Mouse (Mus musculus) heart, embryonic 11.5 days (tissue): ENCODE results near the gene Emp2. TPM values are rescaled to one million over a fixed set of nuclear protein-coding genes. Genes with fewer than 3 reads are reported as not detected.
A peak's percentile ranks its signal among the peaks of the same experiment; 100 is the strongest.

ENCODE experiments used
- ATAC-seq: fragments of 200-750 bp; cut with Nextera tagmentation; replicated peaks from 2 replicates; pipeline ENCODE4 v1.8.0; 2017; ENCODE audit warnings: moderate library complexity; ENCODE audit not compliant: insufficient number of reproducible peaks, low FRiP score, low TSS enrichment
- H3K27ac ChIP-seq: fragments of 300-500 bp; sonication (generic); 2 replicates; pipeline ENCODE4 v1.5.1; 2014; ENCODE audit warnings: mild to moderate bottlenecking, low read depth, low read length
- H3K27me3 ChIP-seq: fragments of 300-500 bp; sonication (generic); 2 replicates; pipeline ENCODE4 v1.6.1; 2014; ENCODE audit warnings: mild to moderate bottlenecking, low read length, mixed read lengths; ENCODE audit not compliant: control insufficient read depth, insufficient read depth
- H3K36me3 ChIP-seq: fragments of 300-500 bp; sonication (generic); 2 replicates; pipeline ENCODE4 v1.6.1; 2014; ENCODE audit warnings: mild to moderate bottlenecking, low read length, moderate library complexity, mixed read lengths; ENCODE audit not compliant: control insufficient read depth, insufficient read depth
- H3K4me1 ChIP-seq: fragments of 300-500 bp; sonication (generic); 2 replicates; pipeline ENCODE4 v1.6.1; 2014; ENCODE audit warnings: low read length; ENCODE audit not compliant: control insufficient read depth, insufficient read depth
- H3K4me2 ChIP-seq: fragments of 300-500 bp; sonication (generic); 2 replicates; pipeline ENCODE4 v1.6.1; 2014; ENCODE audit warnings: mild to moderate bottlenecking, moderate library complexity
- H3K4me3 ChIP-seq: fragments of 300-500 bp; sonication (generic); 2 replicates; pipeline ENCODE4 v1.5.1; 2014; ENCODE audit warnings: low read depth, low read length
- H3K9ac ChIP-seq: fragments of 300-500 bp; sonication (generic); 2 replicates; pipeline ENCODE4 v1.6.1; 2014; ENCODE audit warnings: mild to moderate bottlenecking, low read depth, low read length, moderate library complexity
- H3K9me3 ChIP-seq: fragments of 300-500 bp; sonication (generic); replicated peaks from 2 replicates; pipeline ENCODE4 v1.6.1; 2016; ENCODE audit warnings: low read length; ENCODE audit not compliant: control insufficient read depth
- WGBS: fragments of 180-500 bp; shearing (Covaris S2); extraction: QIAGEN DNeasy Blood & Tissue Kit; methylation state at CpG from one replicate; pipeline ENCODE4 v1.1.7; 2014; ENCODE audit not compliant: insufficient replicate concordance; 5-methylcytosine and 5-hydroxymethylcytosine counted together
- polyA plus RNA-seq: library from polyadenylated mRNA; unstranded; fragments of >200 nt; fragmentation: Nextera tagmentation; extraction: Ambion mirVana; gene quantifications from 2 replicates; pipeline ENCODE4 v1.2.1, GENCODE M21; 2014

Emp2 gene
- polyA plus RNA-seq, 1 experiment from 2014 or later, result 21.9 TPM

DNA sequence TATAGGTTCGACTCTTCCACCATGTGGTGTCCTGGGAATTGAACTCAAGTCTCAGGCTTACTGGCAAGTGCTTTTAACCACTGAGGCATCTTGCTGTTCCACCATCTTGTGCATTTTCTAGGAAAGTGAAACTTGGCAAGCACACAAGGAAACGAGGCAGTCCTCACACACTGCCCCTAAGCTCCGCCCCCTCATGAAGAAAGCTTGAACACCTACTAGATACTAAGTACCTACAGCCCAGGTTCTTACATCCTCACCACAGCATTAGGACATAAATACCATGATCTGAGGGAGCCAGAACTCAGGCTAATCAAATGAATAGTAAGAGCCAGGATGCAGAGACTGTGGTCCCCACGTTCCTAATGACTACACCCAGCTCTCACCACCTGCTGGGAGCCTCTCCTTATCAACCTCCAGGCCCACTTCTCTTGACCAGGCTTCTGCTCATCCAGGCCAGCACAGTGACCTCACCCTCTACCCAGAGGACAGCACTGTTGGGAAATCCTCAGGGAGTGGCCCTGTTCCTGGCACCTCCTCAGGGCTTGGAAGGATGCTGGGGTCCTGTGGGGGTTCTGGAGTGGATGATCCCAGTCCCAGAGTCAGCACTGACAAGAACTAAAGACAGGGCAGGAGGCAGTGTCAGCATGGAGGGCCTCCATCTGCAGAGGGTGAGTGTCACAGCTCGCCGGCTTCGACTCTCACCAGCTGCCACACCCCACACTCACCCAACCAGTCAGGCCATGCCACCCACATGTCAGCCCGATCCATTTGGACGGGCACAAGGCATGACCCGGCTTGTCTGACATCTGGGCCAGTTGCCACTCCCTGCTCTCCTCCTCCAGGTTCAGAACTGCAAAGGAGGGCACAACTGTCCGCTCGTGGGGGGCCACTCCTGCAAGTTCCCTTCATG is 17.1 kb upstream of the Emp2 start:
- H3K9me3 ChIP-seq, result no peaks in the 10 kb centered on the region
- no peak overlapping the region for H3K9ac ChIP-seq
- H3K4me3 ChIP-seq, result no peak overlapping the region
- WGBS, result 70% methylated on average over 12 of the region's 12 CpGs
- H3K4me2 ChIP-seq, result no peak overlapping the region
- H3K27me3 ChIP-seq, result no peaks in the 10 kb centered on the region; the same call in 1 of the 2 replicates
- no peaks in the 10 kb centered on the region for H3K36me3 ChIP-seq
- H3K4me1 ChIP-seq, result no peaks in the 10 kb centered on the region; the same call in 1 of the 2 replicates
- H3K27ac ChIP-seq, result no peak overlapping the region
- no peak for ATAC-seq

DNA sequence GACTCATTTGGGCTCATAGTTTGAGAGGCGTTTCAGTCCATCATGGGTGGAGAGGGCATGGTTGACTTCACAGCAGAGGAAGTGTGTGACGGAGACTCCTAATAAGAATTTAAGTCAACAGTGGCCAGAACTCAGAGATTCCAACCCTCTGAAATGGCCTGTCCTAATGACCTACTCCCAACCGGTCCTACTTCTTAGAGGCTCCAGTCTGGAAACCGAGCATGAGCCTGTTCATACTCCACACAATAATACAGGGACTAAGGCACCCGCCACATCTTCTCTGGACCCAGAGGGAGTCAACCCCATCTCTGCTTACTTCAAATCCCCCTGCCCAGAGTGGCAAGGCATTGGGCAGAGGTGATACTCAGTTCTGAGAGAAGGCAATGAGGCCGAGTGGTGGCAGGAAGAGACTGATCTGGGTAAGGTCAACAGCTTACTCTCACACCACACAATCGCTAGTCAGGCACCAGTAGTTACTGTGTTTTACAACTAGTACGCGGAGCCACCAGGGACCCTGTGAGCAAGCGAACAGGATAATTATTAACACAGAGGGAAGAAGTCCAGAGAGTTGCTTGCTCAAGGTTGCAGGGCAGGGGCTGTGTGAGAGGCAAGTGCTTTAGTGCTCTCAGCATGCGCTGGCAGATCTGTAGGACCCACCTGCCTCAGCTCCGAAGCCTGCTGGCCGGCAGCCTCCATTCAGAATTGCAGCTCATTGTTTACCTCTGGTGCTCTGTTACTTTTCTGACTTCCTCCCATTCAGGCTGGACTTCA is 14.0 kb upstream of the Emp2 start:
- Histone ChIP-seq H3K27me3 (no peaks in the 10 kb centered on the region; the same call in 1 of the 2 replicates), H3K4me3 (no peak overlapping the region), H3K27ac (no peak overlapping the region), H3K9ac (no peak overlapping the region), H3K36me3 (no peaks in the 10 kb centered on the region), H3K4me2 (no peak overlapping the region), H3K4me1 (no peaks in the 10 kb centered on the region; the same call in 1 of the 2 replicates), H3K9me3 (no peaks in the 10 kb centered on the region)
- no peak for ATAC-seq
- 66% methylated on average over 13 of the region's 13 CpGs for WGBS

DNA sequence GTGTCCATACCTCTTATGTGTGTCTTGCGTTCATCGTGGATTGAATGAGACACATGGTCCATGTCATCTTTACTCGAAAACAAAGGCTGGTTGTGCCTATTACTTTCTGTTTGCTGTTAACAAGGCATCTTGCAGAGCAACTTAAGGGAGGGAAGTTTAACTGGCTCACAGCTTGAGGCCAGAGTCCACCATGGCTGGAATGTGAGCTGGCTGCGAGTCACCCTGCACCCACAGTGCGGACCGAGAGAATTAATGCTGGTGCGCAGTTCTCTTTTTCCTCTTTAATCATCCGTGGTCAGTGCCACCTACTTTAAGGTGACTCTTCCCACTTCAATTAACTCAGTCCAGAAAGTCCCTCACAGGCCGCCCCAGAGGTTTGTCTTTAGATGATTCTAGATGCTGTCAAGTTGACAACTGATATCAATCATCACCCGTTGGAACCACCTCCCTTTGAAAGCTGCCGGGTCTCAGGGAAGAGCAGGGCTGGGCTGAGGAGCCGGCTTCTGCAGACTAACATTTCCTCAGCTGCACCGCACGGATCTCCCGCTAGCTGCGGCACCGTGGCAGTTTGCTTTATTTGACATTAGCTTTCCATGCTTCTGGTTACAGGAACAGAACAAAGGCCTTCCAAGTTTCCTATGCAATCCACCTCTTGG is 6.3 kb upstream of the Emp2 start:
- WGBS, result 39% methylated on average over 17 of the region's 17 CpGs
- Histone ChIP-seq H3K36me3 (no peaks in the 10 kb centered on the region), H3K27me3 (no peaks in the 10 kb centered on the region), H3K4me3 (no peak overlapping the region), H3K4me2 (no peak overlapping the region), H3K9ac (no peak overlapping the region), H3K27ac (no peak overlapping the region), H3K4me1 (no peaks in the 10 kb centered on the region), H3K9me3 (no peaks in the 10 kb centered on the region)
- ATAC-seq, result no peak

DNA sequence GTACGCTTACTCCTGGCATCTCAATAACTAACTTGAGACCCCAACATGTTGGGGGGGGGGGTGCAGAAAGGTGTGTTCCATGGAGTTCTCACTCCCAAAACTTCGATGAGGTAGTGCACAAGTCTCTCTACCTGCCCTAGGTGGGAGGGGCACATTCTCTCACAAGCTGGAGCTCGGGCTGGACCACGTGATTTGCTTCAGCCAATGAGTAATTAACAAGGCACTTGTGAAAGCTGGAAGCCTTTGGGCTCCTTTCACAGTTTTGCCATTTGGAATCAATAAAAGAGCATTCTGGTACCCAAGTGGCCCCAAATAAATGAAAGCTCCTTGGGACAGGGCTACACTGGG is 3.4 kb upstream of the Emp2 start:
- no peaks in the 10 kb centered on the region for H3K9me3 ChIP-seq
- no peaks in the 10 kb centered on the region for H3K36me3 ChIP-seq
- 57% methylated on average over 4 of the region's 4 CpGs for WGBS
- peaks cover 4% of the 10 kb centered on the region; the same call in 1 of the 2 replicates for H3K4me1 ChIP-seq
- H3K9ac ChIP-seq, result no peak overlapping the region
- no peak overlapping the region for H3K4me3 ChIP-seq
- no peak overlapping the region for H3K27ac ChIP-seq
- no peak overlapping the region for H3K4me2 ChIP-seq
- ATAC-seq, result no peak
- no peaks in the 10 kb centered on the region for H3K27me3 ChIP-seq

DNA sequence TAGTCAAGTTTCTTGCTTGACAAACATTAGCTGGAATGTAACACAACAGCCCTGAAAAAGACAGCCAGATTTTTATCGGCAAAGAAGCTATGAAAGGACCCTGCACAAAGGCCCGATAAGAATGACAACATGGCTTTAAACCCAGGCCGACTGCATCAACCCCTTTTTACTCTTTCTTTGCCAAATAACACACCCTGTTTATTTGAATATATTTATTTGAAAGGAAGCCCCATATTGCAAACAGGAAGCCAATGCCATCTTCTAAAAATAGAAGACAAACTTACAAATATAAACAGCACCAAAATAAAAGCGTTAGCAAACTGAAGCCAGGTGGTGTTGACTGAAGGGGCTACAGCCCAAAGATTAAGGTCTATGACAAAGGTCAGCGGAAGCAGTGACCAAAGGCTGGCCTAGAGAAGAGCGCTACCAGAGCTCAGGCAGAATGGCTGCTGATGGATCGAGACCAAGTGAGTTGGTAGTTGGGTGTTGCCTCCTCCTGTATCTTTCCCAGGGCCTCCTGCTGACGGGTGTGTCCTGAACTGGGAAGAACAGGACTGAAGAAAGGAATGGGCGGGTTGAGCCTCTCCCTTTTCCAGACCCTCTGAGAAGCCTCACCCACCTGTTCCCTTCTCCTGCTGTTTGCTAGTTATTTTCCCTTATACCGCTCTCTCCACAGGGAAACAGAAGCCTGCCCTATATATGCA is 2.9 kb upstream of the Emp2 start:
- Histone ChIP-seq H3K4me3 (no peak overlapping the region), H3K36me3 (no peaks in the 10 kb centered on the region), H3K27me3 (no peaks in the 10 kb centered on the region), H3K9ac (no peak overlapping the region), H3K27ac (no peak overlapping the region), H3K4me2 (no peak overlapping the region), H3K4me1 (peaks cover 7% of the 10 kb centered on the region; the same call in 1 of the 2 replicates), H3K9me3 (no peaks in the 10 kb centered on the region)
- ATAC-seq, result no peak
- 68% methylated on average over 10 of the region's 10 CpGs for WGBS

DNA sequence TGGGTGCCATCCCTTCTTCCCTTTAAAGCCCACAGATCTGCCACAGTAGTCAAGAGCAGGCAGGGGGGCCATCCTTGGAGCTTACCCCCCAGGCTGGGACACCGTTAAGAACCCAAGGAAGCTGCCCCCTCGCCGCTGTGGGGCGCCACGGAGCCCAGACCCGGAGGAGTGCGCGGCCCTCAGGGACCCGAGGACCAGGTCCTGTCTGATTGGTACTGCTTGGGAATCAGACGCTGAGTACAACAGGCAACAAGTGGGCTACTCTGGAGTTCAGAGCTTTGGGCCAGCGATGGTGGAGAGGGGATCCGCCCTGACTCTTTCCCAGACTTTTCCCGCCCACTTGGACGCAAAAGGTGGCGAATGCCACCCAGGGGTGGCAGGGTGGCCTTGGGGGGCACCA is 542 bp downstream of the Emp2 start:
- peak; percentile 19; the same call in 1 of the 2 replicates for ATAC-seq
- H3K4me2 ChIP-seq, result peak overlapping the region; percentile 75
- no peaks in the 10 kb centered on the region for H3K9me3 ChIP-seq
- no peaks in the 10 kb centered on the region for H3K27me3 ChIP-seq
- peak overlapping the region; percentile 4; the same call in 1 of the 2 replicates for H3K27ac ChIP-seq
- H3K9ac ChIP-seq, result peak overlapping the region; percentile 75
- no peaks in the 10 kb centered on the region for H3K36me3 ChIP-seq
- WGBS, result 4% methylated on average over 15 of the region's 15 CpGs
- peak overlapping the region; percentile 65 for H3K4me3 ChIP-seq
- H3K4me1 ChIP-seq, result peaks cover 17% of the 10 kb centered on the region

DNA sequence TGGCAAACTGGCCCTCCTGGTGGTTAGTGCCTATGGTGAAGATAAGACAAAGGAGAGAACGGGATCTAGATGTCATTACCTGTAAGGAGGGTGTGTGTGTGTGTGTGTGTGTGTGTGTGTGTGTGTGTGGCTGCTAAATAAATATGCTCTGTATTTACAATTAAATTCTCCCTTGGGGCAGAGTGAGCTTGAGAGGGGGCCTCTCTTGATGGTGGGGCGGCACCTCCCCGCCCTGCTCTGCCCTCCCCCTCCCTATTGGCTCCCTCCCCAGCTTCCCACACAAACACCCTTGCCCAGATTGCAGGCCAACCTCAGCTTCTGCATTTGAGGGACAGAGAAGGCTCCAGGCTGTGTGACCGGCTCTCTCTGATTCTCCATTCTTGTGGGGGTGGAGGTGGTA is 1.8 kb downstream of the Emp2 start:
- 54% methylated on average over 4 of the region's 4 CpGs for WGBS
- no peak overlapping the region for H3K9ac ChIP-seq
- H3K4me3 ChIP-seq, result no peak overlapping the region
- H3K4me2 ChIP-seq, result no peak overlapping the region
- no peaks in the 10 kb centered on the region for H3K27me3 ChIP-seq
- peaks cover 17% of the 10 kb centered on the region for H3K4me1 ChIP-seq
- ATAC-seq, result no peak
- H3K36me3 ChIP-seq, result no peaks in the 10 kb centered on the region
- H3K9me3 ChIP-seq, result no peaks in the 10 kb centered on the region
- peak overlapping the region; percentile 70 for H3K27ac ChIP-seq

DNA sequence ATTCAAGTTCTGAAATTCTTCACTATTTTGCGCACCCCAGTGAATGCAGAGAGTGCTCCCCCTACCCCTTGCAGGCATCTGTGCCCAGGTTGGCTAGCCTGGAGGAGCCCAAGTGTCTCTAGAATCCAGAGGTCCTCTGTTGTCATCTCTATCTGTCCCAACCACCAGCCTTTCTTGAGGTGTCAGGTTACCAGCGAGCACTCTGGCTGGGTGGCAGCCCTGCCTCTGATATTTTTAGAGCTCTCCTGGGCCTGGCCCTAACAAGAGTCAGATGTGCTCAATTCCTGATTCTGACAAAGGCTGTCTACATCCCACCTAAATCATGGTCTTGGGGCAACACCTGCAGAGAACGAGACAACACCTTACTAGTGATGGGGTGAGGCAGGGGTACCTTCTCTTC is 2.7 kb downstream of the Emp2 start:
- Histone ChIP-seq H3K27me3 (no peaks in the 10 kb centered on the region), H3K9ac (0 out of 2 replicates have a peak overlapping the region, but pooled peaks have one; percentile 16), H3K27ac (peak overlapping the region; percentile 70), H3K4me2 (peak overlapping the region; percentile 41), H3K9me3 (no peaks in the 10 kb centered on the region), H3K36me3 (no peaks in the 10 kb centered on the region), H3K4me3 (no peak overlapping the region), H3K4me1 (peaks cover 17% of the 10 kb centered on the region)
- WGBS, result 31% methylated on average over 3 of the region's 3 CpGs
- peak; percentile 58 for ATAC-seq
